Mouse (Mus musculus): ENCODE measurements at regions not wholly inside any gene's neighbourhood (a gene's known extent, or its start where the extent isn't known, plus 50 kb on each side); places are given as distances from the start of the nearest gene placed in this dataset.

DNA sequence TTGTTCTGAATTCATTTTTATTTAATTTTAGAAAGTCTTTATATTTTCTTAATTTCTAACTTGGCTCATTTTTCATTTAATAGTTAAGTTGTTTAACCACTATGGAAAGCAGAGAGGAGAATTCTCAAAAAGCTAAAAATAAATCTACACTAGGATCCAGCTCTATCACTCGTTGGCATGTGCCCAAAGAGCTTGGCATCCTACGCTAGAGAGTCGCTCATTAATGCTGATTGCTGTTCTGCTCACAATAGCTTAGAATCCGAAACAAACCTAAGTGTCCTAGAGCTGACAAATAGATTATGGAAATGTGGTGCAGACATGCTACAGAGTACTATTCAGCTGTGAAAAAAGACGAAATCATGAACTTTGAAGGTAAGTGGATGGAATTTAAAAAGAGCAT is 386.3 kb upstream of the Pbx1 start:
- H3K79me2 ChIP-seq (ENCODE audit: control insufficient read depth, insufficient read depth) = no peaks in the 10 kb centered on the region
- no peak for TF ChIP-seq FOSL1 (IDR thresholded peaks at IDR 0.05; ENCODE audit: insufficient read depth, low read length, poor library complexity, severe bottlenecking)
- H3K27me3 ChIP-seq (ENCODE audit: control insufficient read depth, insufficient read depth, insufficient read length) = no peaks in the 10 kb centered on the region
- no peaks in the 10 kb centered on the region for H3K36me3 ChIP-seq (ENCODE audit: control insufficient read depth, insufficient read depth)
- H3K79me3 ChIP-seq (ENCODE audit: low read depth) = no peaks in the 10 kb centered on the region
- H3ac ChIP-seq (ENCODE audit: control insufficient read depth, insufficient read length, low read depth) = no peak overlapping the region
- no peak overlapping the region for H3K4me3 ChIP-seq (ENCODE audit: insufficient read depth, poor library complexity, severe bottlenecking)

- Histone ChIP-seq H3ac (ENCODE audit: control insufficient read depth, insufficient read length, low read depth) (no peak overlapping the region), H3K79me2 (ENCODE audit: control insufficient read depth, insufficient read depth) (no peaks in the 10 kb centered on the region), H3K79me3 (ENCODE audit: low read depth) (no peaks in the 10 kb centered on the region), H3K4me3 (ENCODE audit: insufficient read depth, poor library complexity, severe bottlenecking) (no peak overlapping the region), H3K36me3 (ENCODE audit: control insufficient read depth, insufficient read depth) (no peaks in the 10 kb centered on the region), H3K27me3 (ENCODE audit: control insufficient read depth, insufficient read depth, insufficient read length) (no peaks in the 10 kb centered on the region)
- no peak for TF ChIP-seq CTCF (IDR thresholded peaks at IDR 0.05; ENCODE audit: control insufficient read depth, insufficient read depth, insufficient read length)
- no peak for TF ChIP-seq MYOD1 (IDR thresholded peaks at IDR 0.05; ENCODE audit: control insufficient read depth, insufficient read length, low read depth)
- no peak for TF ChIP-seq FOSL1 (IDR thresholded peaks at IDR 0.05; ENCODE audit: insufficient read depth, low read length, poor library complexity, severe bottlenecking)
- TF ChIP-seq CEBPB (IDR thresholded peaks at IDR 0.05; ENCODE audit: low read depth) = no peak
- TF ChIP-seq MAX (IDR thresholded peaks at IDR 0.05) = no peak
- TF ChIP-seq MYOG (IDR thresholded peaks at IDR 0.05; ENCODE audit: control insufficient read depth, extremely low read depth, insufficient read length) = no peak
- TF ChIP-seq USF1 (IDR thresholded peaks at IDR 0.05; ENCODE audit: low read depth) = no peak
Measured at GRCm38 (mm10) chr1:168807084-168807483, 375.0 kb upstream of the Pbx1 start.

DNA sequence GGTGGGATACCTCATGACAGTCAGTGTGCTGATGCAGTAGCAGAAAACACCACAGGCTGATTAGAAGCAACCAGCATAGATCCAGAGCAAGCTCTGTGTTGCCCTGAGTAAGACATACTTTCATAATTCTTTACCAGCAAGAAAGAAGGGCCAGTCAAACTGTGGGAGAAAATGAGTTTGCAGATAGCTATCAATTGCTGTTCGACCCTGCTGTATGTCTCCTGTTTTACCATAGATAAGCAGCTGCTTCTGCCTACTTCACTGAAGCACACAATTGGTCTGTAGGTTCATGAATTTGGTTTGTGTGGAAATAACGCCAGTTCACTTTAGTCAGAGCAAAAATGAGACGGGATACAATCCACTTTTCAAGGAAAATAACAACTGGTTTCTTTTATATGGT is 373.4 kb upstream of the Pbx1 start:
- H3ac ChIP-seq (ENCODE audit: control insufficient read depth, insufficient read length, low read depth) = no peak overlapping the region
- TF ChIP-seq MYOG (IDR thresholded peaks at IDR 0.05; ENCODE audit: control insufficient read depth, extremely low read depth, insufficient read length) = no peak
- TF ChIP-seq MYOD1 (IDR thresholded peaks at IDR 0.05; ENCODE audit: control insufficient read depth, insufficient read length, low read depth) = no peak
- no peak for TF ChIP-seq CEBPB (IDR thresholded peaks at IDR 0.05; ENCODE audit: low read depth)
- no peak for TF ChIP-seq MAX (IDR thresholded peaks at IDR 0.05)
- TF ChIP-seq CTCF (IDR thresholded peaks at IDR 0.05; ENCODE audit: control insufficient read depth, insufficient read depth, insufficient read length) = no peak
- TF ChIP-seq USF1 (IDR thresholded peaks at IDR 0.05; ENCODE audit: low read depth) = no peak
- TF ChIP-seq FOSL1 (IDR thresholded peaks at IDR 0.05; ENCODE audit: insufficient read depth, low read length, poor library complexity, severe bottlenecking) = no peak
- no peak overlapping the region for H3K4me3 ChIP-seq (ENCODE audit: insufficient read depth, poor library complexity, severe bottlenecking)
- no peaks in the 10 kb centered on the region for H3K27me3 ChIP-seq (ENCODE audit: control insufficient read depth, insufficient read depth, insufficient read length)
- H3K36me3 ChIP-seq (ENCODE audit: control insufficient read depth, insufficient read depth) = no peaks in the 10 kb centered on the region
- no peaks in the 10 kb centered on the region for H3K79me2 ChIP-seq (ENCODE audit: control insufficient read depth, insufficient read depth)
- no peaks in the 10 kb centered on the region for H3K79me3 ChIP-seq (ENCODE audit: low read depth)

GRCm38 (mm10) chr1:168801046-168801445 is 369.0 kb upstream of the Pbx1 start:
- no peak for TF ChIP-seq CEBPB (IDR thresholded peaks at IDR 0.05; ENCODE audit: low read depth)
- no peak for TF ChIP-seq CTCF (IDR thresholded peaks at IDR 0.05; ENCODE audit: control insufficient read depth, insufficient read depth, insufficient read length)
- no peak for TF ChIP-seq FOSL1 (IDR thresholded peaks at IDR 0.05; ENCODE audit: insufficient read depth, low read length, poor library complexity, severe bottlenecking)
- no peak for TF ChIP-seq MYOD1 (IDR thresholded peaks at IDR 0.05; ENCODE audit: control insufficient read depth, insufficient read length, low read depth)
- no peak for TF ChIP-seq USF1 (IDR thresholded peaks at IDR 0.05; ENCODE audit: low read depth)
- TF ChIP-seq MYOG (IDR thresholded peaks at IDR 0.05; ENCODE audit: control insufficient read depth, extremely low read depth, insufficient read length) = no peak
- no peak for TF ChIP-seq MAX (IDR thresholded peaks at IDR 0.05)

GRCm38 (mm10) chr1:168786731-168787130 is 354.7 kb upstream of the Pbx1 start:
- Histone ChIP-seq H3K4me3 (ENCODE audit: insufficient read depth, poor library complexity, severe bottlenecking) (no peak overlapping the region), H3ac (ENCODE audit: control insufficient read depth, insufficient read length, low read depth) (no peak overlapping the region), H3K79me3 (ENCODE audit: low read depth) (no peaks in the 10 kb centered on the region), H3K79me2 (ENCODE audit: control insufficient read depth, insufficient read depth) (no peaks in the 10 kb centered on the region), H3K27me3 (ENCODE audit: control insufficient read depth, insufficient read depth, insufficient read length) (no peaks in the 10 kb centered on the region), H3K36me3 (ENCODE audit: control insufficient read depth, insufficient read depth) (no peaks in the 10 kb centered on the region)
- TF ChIP-seq MAX (IDR thresholded peaks at IDR 0.05) (no peak), FOSL1 (IDR thresholded peaks at IDR 0.05; ENCODE audit: insufficient read depth, low read length, poor library complexity, severe bottlenecking) (no peak), MYOD1 (IDR thresholded peaks at IDR 0.05; ENCODE audit: control insufficient read depth, insufficient read length, low read depth) (no peak), CTCF (IDR thresholded peaks at IDR 0.05; ENCODE audit: control insufficient read depth, insufficient read depth, insufficient read length) (no peak), CEBPB (IDR thresholded peaks at IDR 0.05; ENCODE audit: low read depth) (no peak), USF1 (IDR thresholded peaks at IDR 0.05; ENCODE audit: low read depth) (no peak), MYOG (IDR thresholded peaks at IDR 0.05; ENCODE audit: control insufficient read depth, extremely low read depth, insufficient read length) (no peak)

More at GRCm38 (mm10) chr1:168801046-168801445, 369.0 kb upstream of the Pbx1 start:
- Histone ChIP-seq H3K4me3 (ENCODE audit: insufficient read depth, poor library complexity, severe bottlenecking) (no peak overlapping the region), H3K79me3 (ENCODE audit: low read depth) (no peaks in the 10 kb centered on the region), H3K36me3 (ENCODE audit: control insufficient read depth, insufficient read depth) (no peaks in the 10 kb centered on the region), H3ac (ENCODE audit: control insufficient read depth, insufficient read length, low read depth) (no peak overlapping the region), H3K27me3 (ENCODE audit: control insufficient read depth, insufficient read depth, insufficient read length) (no peaks in the 10 kb centered on the region), H3K79me2 (ENCODE audit: control insufficient read depth, insufficient read depth) (no peaks in the 10 kb centered on the region)

DNA sequence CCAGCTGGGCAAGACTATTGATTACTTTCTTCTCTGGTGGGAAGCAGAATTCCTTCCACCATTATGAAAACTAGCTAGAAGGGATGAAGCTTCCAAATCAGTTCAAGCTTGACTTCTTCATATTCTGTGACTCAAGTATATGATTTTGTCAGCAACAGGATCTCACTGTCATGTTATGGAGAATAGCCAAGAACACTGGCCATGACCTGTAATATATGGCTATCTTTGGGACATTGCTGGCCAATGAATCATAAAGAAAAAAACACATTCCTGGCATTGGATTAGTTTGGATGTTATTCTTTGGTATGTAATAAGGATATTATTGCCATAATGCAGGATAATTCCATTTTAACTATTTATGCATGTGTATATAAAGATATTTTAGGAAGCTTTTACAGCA is 351.8 kb upstream of the Pbx1 start:
- no peak for TF ChIP-seq FOSL1 (IDR thresholded peaks at IDR 0.05; ENCODE audit: insufficient read depth, low read length, poor library complexity, severe bottlenecking)
- TF ChIP-seq CTCF (IDR thresholded peaks at IDR 0.05; ENCODE audit: control insufficient read depth, insufficient read depth, insufficient read length) = no peak
- no peak for TF ChIP-seq MYOD1 (IDR thresholded peaks at IDR 0.05; ENCODE audit: control insufficient read depth, insufficient read length, low read depth)
- no peak for TF ChIP-seq USF1 (IDR thresholded peaks at IDR 0.05; ENCODE audit: low read depth)
- no peak for TF ChIP-seq CEBPB (IDR thresholded peaks at IDR 0.05; ENCODE audit: low read depth)
- no peak for TF ChIP-seq MYOG (IDR thresholded peaks at IDR 0.05; ENCODE audit: control insufficient read depth, extremely low read depth, insufficient read length)
- TF ChIP-seq MAX (IDR thresholded peaks at IDR 0.05) = no peak
- no peak overlapping the region for H3ac ChIP-seq (ENCODE audit: control insufficient read depth, insufficient read length, low read depth)
- no peaks in the 10 kb centered on the region for H3K79me3 ChIP-seq (ENCODE audit: low read depth)
- no peaks in the 10 kb centered on the region for H3K36me3 ChIP-seq (ENCODE audit: control insufficient read depth, insufficient read depth)
- no peak overlapping the region for H3K4me3 ChIP-seq (ENCODE audit: insufficient read depth, poor library complexity, severe bottlenecking)
- H3K27me3 ChIP-seq (ENCODE audit: control insufficient read depth, insufficient read depth, insufficient read length) = no peaks in the 10 kb centered on the region
- no peaks in the 10 kb centered on the region for H3K79me2 ChIP-seq (ENCODE audit: control insufficient read depth, insufficient read depth)
